Mouse (Mus musculus): ENCODE measurements around the gene Gatm. TPM values are rescaled to one million over a fixed set of nuclear protein-coding genes. Genes with fewer than 3 reads are reported as not detected.
A peak's percentile ranks its signal among the peaks of the same experiment; 100 is the strongest.

Gene Gatm
- 35.1 and 38.7 TPM in 2 replicates for polyA plus RNA-seq (2015; fragmentation: Nextera tagmentation; extraction: Ambion mirVana)

DNA sequence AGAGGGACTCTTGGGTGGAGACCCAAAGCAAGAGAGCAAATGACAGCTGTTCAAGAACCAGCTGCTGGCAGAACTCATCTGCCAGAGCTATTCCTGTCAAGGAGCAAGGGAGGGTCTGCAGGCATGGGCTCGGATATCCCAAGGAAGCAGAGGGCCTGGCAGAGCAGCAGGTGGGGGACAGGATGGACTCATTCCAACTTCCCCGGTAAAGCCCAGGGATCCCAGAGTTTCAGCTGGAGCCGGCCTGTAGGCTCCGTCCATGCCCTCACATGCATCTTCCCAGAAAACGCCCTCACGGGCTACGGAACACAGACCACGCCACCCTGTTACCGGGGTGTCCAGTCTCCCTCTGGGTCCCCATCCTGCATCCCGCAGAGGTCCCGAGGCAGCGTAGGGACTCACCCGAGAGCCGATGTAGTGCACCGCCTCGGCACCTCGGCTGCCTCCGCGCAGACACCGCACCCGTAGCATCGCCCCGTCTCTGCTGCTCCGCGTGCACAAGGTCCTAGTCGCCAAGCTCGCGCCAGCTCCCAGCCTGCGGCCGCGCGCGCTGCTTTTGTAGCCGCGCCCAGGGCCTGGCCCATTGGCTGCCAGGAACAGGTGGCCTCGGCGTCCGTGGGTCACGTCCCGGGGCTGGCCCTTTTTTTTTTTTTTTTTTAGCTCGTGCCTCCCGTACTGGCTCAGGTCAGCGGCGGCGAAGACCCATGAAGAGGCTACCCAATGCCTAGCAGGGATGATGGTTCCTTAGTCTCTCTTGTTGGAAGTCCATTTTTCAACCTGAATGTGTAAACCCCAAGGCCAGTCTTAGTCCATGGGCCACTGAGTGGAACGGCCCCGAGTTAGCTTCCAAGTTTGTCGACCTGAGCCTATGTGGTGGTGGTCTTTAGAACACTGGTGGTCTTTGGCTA lies at the start of gene Gatm:
Gene Gatm, minus strand, starts transcription at position 558 of the 908 bp plus-strand sequence.
- H3K9ac ChIP-seq = peak within 1 kb of the TSS; percentile 69
- peak within 1 kb of the TSS; percentile 92 for H3K4me2 ChIP-seq (replicated peaks)
- H3K36me3 ChIP-seq = no peaks in the 10 kb centered on the region
- H3K27ac ChIP-seq = no peak within 1 kb of the TSS; the same call in 1 of the 2 replicates
- peak within 1 kb of the TSS; percentile 54 for H3K4me3 ChIP-seq
- H3K27me3 ChIP-seq = peaks cover 25% of the 10 kb centered on the region
- WGBS = 3% methylated on average over 48 of the region's 48 CpGs
- H3K4me1 ChIP-seq = peaks cover 7% of the 10 kb centered on the region; the same call in 1 of the 2 replicates
- peak; percentile 94 for ATAC-seq (ENCODE audit: low FRiP score, low read depth)
- H3K9me3 ChIP-seq = no peaks in the 10 kb centered on the region

GRCm38 (mm10) chr2:122659825-122660224 lies 48.7 kb upstream of the Gatm start:
- ATAC-seq (ENCODE audit: low FRiP score, low read depth) = no peak
- no peak overlapping the region for H3K27ac ChIP-seq
- no peak overlapping the region for H3K9ac ChIP-seq
- 91% methylated on average over 7 of the region's 7 CpGs for WGBS
- H3K4me1 ChIP-seq = no peaks in the 10 kb centered on the region
- H3K27me3 ChIP-seq = no peaks in the 10 kb centered on the region
- H3K4me2 ChIP-seq (replicated peaks) = no peak overlapping the region
- H3K36me3 ChIP-seq = no peaks in the 10 kb centered on the region
- H3K4me3 ChIP-seq = no peak overlapping the region
- H3K9me3 ChIP-seq = no peaks in the 10 kb centered on the region

GRCm38 (mm10) chr2:122657707-122658524 lies 46.8 kb upstream of the Gatm start:
- Histone ChIP-seq H3K9ac (no peak overlapping the region), H3K9me3 (no peaks in the 10 kb centered on the region), H3K4me3 (no peak overlapping the region), H3K27ac (no peak overlapping the region), H3K27me3 (no peaks in the 10 kb centered on the region), H3K36me3 (no peaks in the 10 kb centered on the region), H3K4me1 (no peaks in the 10 kb centered on the region), H3K4me2 (replicated peaks) (no peak overlapping the region)
- WGBS = 87% methylated on average over 11 of the region's 11 CpGs
- no peak for ATAC-seq (ENCODE audit: low FRiP score, low read depth)

GRCm38 (mm10) chr2:122656767-122657166 lies 45.7 kb upstream of the Gatm start:
- Histone ChIP-seq H3K27me3 (no peaks in the 10 kb centered on the region), H3K9ac (no peak overlapping the region), H3K9me3 (no peaks in the 10 kb centered on the region), H3K4me1 (no peaks in the 10 kb centered on the region), H3K4me3 (no peak overlapping the region), H3K36me3 (no peaks in the 10 kb centered on the region), H3K27ac (no peak overlapping the region), H3K4me2 (replicated peaks) (no peak overlapping the region)
- 87% methylated on average over 9 of the region's 9 CpGs for WGBS
- ATAC-seq (ENCODE audit: low FRiP score, low read depth) = no peak

DNA sequence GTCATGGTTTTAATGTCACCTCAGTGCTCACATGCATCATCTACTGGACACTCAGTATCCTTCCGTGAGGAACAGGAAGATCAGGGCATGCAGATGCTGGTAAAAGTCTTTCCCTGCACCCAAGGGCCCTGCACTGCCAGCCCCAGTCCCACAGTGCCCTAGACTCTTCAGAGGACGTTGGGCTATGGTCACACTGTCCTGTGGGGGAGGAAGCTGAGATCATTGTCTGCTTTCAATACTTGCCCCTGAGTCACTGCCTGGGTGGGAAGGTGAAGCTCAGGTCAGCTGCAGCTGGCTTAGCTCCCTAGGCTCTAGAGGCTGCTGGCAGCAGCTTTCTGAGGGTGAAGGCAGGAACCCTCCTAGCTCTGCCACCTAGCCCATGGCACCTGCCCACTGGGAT lies 44.9 kb upstream of the Gatm start:
- no peak for ATAC-seq (ENCODE audit: low FRiP score, low read depth)
- no peaks in the 10 kb centered on the region for H3K27me3 ChIP-seq

GRCm38 (mm10) chr2:122652096-122653084 lies 41.3 kb upstream of the Gatm start:
- ATAC-seq (ENCODE audit: low FRiP score, low read depth) = no peak
- H3K4me3 ChIP-seq = no peak overlapping the region
- 61% methylated on average over 17 of the region's 17 CpGs for WGBS

More for the DNA sequence above, 44.9 kb upstream of the Gatm start:
- 71% methylated on average over 2 of the region's 2 CpGs for WGBS
- no peaks in the 10 kb centered on the region for H3K4me1 ChIP-seq
- H3K4me2 ChIP-seq (replicated peaks) = no peak overlapping the region
- no peak overlapping the region for H3K4me3 ChIP-seq
- no peak overlapping the region for H3K9ac ChIP-seq
- H3K9me3 ChIP-seq = no peaks in the 10 kb centered on the region
- H3K27ac ChIP-seq = no peak overlapping the region
- no peaks in the 10 kb centered on the region for H3K36me3 ChIP-seq

GRCm38 (mm10) chr2:122638673-122639072 lies 27.6 kb upstream of the Gatm start:
- Histone ChIP-seq H3K4me1 (no peaks in the 10 kb centered on the region), H3K36me3 (peaks cover 7% of the 10 kb centered on the region), H3K9ac (no peak overlapping the region), H3K9me3 (no peaks in the 10 kb centered on the region), H3K27ac (no peak overlapping the region), H3K4me2 (replicated peaks) (no peak overlapping the region), H3K27me3 (peaks cover 26% of the 10 kb centered on the region), H3K4me3 (no peak overlapping the region)
- 44% methylated on average over 5 of the region's 5 CpGs for WGBS
- no peak for ATAC-seq (ENCODE audit: low FRiP score, low read depth)

More at GRCm38 (mm10) chr2:122652096-122653084, 41.3 kb upstream of the Gatm start:
- H3K27ac ChIP-seq = no peak overlapping the region
- H3K9me3 ChIP-seq = no peaks in the 10 kb centered on the region
- H3K9ac ChIP-seq = no peak overlapping the region
- no peaks in the 10 kb centered on the region for H3K36me3 ChIP-seq
- H3K27me3 ChIP-seq = no peaks in the 10 kb centered on the region
- no peaks in the 10 kb centered on the region for H3K4me1 ChIP-seq
- H3K4me2 ChIP-seq (replicated peaks) = no peak overlapping the region

- Histone ChIP-seq H3K4me2 (replicated peaks) (peak overlapping the region; percentile 74), H3K27me3 (peaks cover 26% of the 10 kb centered on the region), H3K36me3 (peaks cover 13% of the 10 kb centered on the region), H3K9ac (peak overlapping the region; percentile 54), H3K9me3 (no peaks in the 10 kb centered on the region), H3K4me1 (no peaks in the 10 kb centered on the region), H3K4me3 (peak overlapping the region; percentile 44), H3K27ac (no peak overlapping the region)
- WGBS = 26% methylated on average over 12 of the region's 12 CpGs
- ATAC-seq (ENCODE audit: low FRiP score, low read depth) = no peak
Measured at GRCm38 (mm10) chr2:122638029-122638428, 26.9 kb upstream of the Gatm start.

- peak; percentile 73 for ATAC-seq (ENCODE audit: low FRiP score, low read depth)
- H3K9ac ChIP-seq = peak overlapping the region; percentile 54
- WGBS = under 1% methylated on average over 36 of the region's 36 CpGs
Measured at GRCm38 (mm10) chr2:122637526-122637997, 26.5 kb upstream of the Gatm start.

DNA sequence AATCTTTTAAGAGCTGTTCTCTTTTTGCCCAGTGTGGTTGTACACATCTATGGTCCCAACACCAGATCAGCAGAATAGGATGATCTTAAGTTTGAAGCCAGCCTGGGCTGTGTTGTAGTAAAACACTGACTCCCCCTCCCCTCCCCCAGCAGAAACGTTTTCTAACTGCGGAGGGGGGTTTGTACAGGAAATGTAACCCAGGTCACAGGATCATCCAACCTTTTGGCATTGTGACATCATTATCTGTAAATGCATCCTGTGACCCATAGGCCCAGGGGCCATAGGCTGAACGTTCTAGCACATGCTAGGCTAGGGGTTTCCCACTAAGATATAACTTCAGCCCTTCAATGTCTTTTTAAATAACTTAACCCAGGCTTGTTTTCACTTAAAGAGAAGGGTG lies 25.6 kb upstream of the Gatm start, which contains the start of gene AA467197:
Gene AA467197, plus strand, starts transcription at position 301 of the 400 bp plus-strand sequence.
- Histone ChIP-seq H3K4me3 (peak within 1 kb of the TSS; percentile 44), H3K9ac (peak within 1 kb of the TSS; percentile 54), H3K9me3 (no peaks in the 10 kb centered on the region), H3K4me2 (replicated peaks) (peak within 1 kb of the TSS; percentile 74), H3K27me3 (peaks cover 26% of the 10 kb centered on the region), H3K27ac (no peak within 1 kb of the TSS), H3K4me1 (peaks cover 2% of the 10 kb centered on the region; the same call in 1 of the 2 replicates), H3K36me3 (peaks cover 20% of the 10 kb centered on the region)
- WGBS = 47% methylated on average over 3 of the region's 3 CpGs
- ATAC-seq (ENCODE audit: low FRiP score, low read depth) = no peak

More at GRCm38 (mm10) chr2:122637526-122637997, 26.5 kb upstream of the Gatm start:
- Histone ChIP-seq H3K4me2 (replicated peaks) (peak overlapping the region; percentile 74), H3K4me3 (peak overlapping the region; percentile 44), H3K27me3 (peaks cover 26% of the 10 kb centered on the region), H3K36me3 (peaks cover 17% of the 10 kb centered on the region), H3K9me3 (no peaks in the 10 kb centered on the region), H3K27ac (no peak overlapping the region), H3K4me1 (no peaks in the 10 kb centered on the region)
